Mouse (Mus musculus) brain, embryonic 14.5 days (tissue): ENCODE results near the gene Lrch1.

ENCODE experiments used
- CTCF ChIP-seq: fragments of 200-500 bp; IDR thresholded peaks from 2 replicates; pipeline ENCODE4 v1.5.1; 2012; ENCODE audit warnings: inconsistent platforms, mild to moderate bottlenecking, moderate library complexity, borderline replicate concordance; ENCODE audit not compliant: insufficient read depth, insufficient read length; ENCODE audit errors: extremely low read depth
- POLR2A ChIP-seq: fragments of 200-500 bp; IDR thresholded peaks from 2 replicates; pipeline ENCODE4 v1.6.1; 2012; ENCODE audit warnings: mild to moderate bottlenecking, inconsistent platforms, borderline replicate concordance; ENCODE audit not compliant: poor library complexity, insufficient read depth, insufficient read length, severe bottlenecking; ENCODE audit errors: extremely low read depth

DNA sequence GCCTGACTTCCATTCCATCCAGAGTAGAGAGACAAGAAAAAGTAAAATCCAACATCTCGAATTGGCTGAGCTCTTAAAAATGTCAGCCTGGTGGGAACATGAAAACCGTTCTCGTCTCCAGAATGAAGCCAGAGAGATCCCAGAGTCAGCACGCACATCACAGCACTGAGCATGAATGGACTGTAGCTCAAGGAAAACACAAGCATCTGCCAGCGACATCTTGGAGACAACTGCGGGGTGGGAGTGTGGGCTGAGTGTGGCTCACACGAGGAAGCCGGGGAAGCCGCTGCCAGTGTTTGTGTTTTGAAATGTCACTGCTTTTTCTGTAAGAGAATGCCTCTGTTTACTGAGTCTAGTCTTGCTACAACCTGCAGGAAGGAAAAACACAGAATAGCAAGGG is 32.7 kb downstream of the Lrch1 start:
- TF ChIP-seq CTCF = no peak
- TF ChIP-seq POLR2A = no peak
